Mouse (Mus musculus): ENCODE results near the gene Dleu7.

Gene Dleu7

DNA sequence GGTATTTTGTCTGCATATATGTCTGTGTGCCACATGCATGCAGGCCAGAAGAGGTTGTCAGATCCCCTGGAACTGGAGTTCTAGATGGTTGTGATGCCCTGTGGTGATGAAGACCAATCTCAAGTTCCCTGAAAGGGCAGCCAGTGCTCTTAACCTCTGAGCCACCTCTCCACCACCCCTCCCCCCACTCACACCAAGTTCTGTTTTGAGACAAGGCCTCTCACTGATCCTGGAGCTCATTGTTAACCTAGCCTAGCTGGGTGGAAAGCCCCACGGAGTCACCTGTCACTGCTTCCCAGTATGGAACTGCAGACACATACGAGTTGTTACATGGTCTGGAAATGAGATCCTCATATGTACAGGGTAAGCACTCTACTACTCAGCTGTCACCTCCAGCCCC, 9.9 kb downstream of the Dleu7 start:
- no peak for DNase-seq

DNA sequence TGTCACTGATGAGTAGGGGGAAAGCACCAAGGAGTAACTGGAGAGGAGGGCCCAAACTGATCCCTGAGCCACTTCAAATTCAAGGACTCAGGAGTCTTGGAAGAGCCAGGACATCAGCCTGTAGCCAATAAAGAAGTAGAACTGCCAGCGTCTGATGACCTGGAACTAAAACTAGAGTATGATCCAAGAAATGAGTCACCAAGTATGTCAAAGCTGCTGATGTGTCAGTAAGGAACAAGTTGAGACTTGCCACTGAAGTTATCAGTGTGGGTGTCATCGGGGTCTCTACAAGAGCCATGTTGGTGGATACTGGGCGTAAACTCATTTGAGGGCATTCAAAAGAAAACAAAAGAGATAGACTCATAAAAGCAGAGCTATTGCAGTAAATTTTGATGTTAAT, 19.2 kb downstream of the Dleu7 start:
- no peak for DNase-seq

DNA sequence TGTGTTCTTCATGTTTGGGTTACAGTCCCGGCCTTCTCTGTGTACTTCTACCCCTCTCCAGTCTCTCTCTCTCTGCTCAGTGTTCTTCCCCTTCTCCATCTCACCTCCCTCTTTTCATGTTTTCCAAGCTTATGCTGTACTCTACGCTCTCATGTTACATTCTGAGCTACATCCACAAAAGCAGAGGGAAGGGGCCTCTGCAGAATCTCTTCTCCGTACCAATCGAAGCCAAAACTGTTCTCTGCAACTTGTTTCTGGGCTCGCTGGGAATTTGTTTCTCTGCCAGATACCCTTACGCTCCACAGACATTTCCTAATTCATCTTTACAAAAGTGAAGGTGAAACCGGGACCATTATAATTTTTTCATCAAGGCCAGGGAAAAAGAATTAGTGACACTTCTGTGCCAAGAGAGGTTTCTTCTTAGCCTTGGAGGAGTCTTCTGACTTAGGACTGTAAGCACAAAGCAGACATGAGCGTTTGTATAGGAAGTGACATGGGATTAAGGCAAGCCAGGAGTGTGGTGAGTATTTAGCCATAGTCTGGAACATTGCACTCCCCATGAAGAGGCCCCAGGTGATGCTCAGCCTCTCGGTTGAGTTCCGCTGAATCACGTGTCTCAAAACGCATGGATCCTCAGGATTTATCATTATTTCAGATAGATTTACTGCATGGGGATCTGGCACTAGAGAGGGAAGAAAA, 22.0 kb downstream of the Dleu7 start:
- DNase-seq, result no peak

DNA sequence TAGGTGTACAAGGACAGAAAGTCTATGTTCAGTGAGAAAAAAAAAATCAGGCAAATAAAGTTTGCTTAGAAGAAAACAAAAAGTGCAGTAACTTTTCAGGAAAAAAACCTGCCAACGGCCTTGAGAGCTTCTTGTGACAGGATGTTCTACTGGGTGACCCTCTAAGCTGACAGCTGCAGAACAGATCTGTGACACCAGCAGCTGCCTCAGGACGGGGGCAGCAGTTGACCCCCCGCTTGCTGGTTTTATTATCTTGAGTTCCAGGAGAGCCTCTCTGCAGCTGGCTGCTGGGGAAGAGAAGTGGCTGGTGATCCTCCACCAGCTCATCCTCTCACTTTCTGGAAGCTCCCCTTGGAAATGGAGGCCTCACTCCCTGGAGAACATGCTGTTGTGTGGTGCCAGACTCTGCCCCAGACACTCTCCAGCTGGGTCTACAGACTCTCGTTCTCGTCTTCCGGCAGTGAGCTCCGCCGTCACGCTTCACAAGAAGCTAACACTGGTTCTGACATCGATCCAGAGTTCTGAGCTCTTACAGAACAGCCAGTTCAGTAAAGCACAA, 33.8 kb downstream of the Dleu7 start:
- DNase-seq, result peak; percentile 29

DNA sequence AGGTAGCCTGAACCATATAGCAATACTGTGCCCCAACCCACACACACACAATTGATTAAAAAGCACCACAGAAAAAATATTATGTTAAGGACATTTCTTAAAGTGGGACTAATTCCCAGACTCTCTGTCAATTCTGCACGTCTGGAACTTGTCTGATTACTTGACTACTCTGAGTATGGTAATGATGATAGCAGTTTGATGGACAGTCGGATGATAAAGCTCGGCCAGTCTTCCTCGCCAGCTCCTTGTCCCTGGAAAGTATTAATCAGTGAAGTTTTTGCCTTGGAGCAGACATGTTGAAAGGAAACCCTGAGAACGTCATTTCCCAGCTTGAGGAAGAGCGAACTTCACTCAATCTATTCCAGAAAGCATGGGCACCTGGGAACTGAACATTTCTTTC, 34.7 kb downstream of the Dleu7 start:
- DNase-seq, result no peak

DNA sequence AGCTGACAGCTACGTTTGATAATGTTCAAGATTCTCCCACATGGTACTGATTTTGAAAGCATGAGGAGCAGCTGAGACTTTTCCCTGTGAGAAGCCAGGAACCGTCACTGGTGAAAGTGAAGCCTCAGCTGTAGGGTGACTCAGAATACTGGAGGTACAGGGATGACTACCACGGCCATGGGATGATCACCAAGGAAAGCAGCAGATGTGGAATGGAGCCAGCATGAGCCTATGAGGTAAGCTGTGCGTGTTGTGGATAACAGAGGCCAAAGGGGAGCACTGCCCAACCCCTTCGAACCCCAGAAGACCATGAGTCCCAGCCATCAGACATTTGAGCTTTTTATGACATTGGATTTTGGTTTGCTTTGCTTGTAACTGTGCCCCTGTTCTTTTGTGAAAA, 36.8 kb downstream of the Dleu7 start:
- DNase-seq, result no peak

DNA sequence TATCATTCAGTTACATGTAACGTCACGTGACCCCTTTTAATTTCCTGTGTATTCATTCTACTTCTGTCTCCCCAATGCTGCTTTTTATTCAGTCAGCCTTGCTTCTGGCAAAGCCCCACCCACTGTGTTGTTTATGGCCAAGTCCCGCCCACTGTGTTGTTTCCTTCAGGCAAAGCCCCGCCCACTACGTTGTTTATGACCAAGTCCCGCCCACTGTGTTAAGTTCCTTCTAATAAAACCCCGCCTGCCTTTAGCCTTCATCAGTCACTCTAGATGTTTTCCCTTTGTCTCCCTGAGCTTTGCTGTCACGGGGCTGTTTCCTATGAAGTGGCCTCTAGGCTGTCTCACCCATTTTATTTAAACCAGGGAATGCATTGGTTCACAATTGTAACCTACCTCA, 38.5 kb downstream of the Dleu7 start:
- DNase-seq, result no peak

DNA sequence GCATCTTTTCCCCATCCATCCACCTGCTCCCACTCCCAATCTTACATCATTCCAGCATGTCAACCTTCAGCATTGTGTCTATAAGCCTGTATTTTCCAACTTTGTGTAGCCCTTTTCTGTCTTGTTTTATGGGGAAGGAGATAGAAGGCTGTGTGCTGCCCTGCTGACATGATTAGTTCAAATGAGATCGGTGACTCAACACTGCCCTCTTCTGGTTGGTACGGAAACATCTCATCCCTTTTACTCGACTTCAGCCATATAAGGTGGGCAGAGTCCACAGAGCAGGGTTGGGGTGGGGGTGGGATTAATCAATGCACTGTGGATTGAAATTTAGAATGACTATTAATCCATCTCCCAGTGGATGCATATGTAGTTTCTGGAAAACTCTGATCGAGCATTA, 40.8 kb downstream of the Dleu7 start:
- peak; percentile 64 for DNase-seq

DNA sequence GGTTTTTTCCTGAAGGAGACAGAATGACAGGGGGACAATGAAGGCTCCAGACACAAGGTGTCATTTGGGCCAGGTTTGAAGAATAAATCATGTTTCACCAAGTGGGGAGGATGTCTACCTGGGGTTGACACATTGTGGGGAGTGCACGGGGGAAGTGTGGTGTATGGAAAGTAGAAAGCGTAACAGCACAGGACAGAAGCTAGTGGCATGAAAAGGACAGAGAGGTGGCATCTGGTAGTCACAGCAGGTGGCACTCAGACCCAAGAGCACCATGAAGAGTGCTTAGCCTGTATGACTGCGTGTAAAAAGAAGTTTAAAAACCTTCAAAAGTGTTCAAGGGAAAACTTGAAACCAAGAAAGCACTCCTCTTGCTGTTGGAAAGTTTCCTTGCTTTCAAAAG, 42.8 kb downstream of the Dleu7 start:
- DNase-seq, result no peak

DNA sequence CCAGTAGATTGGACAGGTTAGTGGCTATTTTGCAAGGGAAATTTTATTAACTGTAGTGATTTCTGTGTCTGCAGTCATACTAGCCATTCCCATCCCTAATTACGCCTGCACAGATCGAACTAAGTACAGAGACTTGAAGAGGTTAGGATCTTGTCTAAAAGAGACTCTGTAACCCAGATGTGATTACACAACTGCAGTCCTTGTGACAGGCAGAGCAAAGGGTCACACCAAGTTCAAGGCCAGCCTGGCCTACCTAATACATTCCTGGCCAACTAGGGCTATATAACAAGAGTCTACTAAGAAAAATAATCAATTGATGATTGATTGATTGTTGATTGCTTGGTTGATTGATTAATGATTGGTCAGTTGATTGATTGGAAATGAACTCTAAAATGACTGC, 43.6 kb downstream of the Dleu7 start:
- DNase-seq, result no peak

DNA sequence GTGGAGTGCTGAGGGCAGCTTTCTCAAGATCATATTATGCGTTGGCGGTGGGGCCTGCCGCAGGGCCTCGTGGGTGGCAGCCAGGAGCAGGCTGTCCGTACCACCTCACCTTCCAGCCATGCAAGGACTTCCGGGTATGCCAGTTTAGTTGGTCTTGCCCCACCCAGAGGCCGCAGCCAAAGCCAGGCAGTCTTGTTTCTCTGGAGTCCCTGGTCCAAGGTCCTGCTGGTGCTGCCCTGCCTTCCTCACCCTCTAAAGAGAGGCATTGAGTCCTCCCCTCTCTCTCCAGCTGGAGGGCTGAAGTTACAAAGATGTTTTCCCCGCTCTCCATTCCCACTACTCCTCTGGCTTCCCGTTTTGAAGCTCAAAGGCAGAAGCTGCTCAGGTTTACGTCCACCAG, 44.1 kb downstream of the Dleu7 start:
- DNase-seq, result peak; percentile 22

DNA sequence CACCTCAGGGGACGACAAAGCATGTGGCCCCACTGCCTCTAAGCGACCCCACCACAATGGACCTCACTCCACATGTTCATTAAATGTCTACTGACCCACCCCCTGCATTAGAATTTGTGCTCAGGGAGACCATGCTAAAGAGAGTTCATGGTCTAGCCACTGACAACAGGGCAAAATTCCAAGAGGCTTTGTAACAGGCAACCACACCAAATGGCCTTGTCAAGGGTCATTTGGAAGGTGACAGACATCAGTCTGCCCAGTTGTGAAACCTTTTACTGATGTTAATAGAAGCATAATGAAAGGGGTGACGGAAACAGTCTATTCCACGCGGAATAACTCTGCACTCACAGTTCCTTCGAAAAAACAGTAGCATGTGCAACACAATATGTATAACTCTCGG, 44.5 kb downstream of the Dleu7 start:
- DNase-seq, result no peak

DNA sequence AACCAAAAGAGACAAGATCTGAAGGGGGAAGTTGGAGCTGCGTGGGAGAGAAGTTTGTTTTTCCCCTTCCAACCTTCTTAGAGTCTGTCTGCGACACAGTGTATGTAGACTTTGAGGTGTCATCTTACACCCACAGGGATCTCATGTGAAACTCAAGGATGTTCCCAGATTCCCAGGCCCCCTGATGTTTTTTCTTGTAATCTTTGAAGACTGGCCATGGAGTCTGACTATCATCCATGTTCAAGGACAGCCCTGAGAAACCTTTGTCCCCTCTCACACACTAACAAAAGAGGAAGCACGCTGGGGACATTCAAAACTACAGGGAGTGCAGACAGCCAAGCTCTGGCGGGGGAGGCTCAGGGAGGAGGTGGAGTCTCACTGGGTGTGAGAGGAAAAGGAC, 47.3 kb downstream of the Dleu7 start:
- peak; percentile 9 for DNase-seq

DNA sequence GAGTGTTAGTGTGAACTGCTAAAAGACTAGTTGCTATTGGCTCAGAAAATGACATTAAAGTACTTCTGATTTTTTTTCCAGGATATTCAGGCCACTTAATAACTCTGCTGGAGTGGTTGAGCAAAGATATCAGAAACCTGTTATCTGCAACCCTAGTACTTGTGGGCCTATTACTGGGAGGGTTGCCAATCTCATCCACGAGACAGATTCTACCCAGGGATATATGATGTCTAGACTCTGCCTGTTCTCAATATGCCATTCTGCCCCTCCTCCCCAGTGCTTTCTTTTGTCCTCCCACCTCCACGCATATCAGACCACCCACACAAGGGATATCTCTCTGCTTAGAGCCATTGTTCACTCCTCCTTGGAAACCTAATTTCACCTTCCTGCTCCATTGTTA, 49.3 kb downstream of the Dleu7 start:
- no peak for DNase-seq

DNA sequence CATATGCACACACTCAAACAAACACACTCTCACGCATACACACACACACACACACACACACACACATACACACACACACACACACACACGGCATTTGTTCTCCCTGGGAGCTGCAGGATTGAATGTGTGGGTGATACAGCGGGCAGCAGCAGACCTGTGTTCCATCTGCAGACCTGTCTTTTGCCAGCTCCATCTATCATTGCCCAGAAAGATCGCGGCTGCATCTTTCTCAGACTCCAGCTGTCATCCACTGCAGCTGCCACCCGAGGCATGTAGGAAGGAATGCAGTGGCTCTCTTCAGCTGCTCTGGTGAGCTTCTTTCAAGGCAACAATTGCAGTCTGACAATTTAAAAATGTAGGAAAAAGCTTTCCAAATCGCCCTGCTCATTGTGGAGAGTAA, 56.9 kb downstream of the Dleu7 start:
- no peak for DNase-seq

DNA sequence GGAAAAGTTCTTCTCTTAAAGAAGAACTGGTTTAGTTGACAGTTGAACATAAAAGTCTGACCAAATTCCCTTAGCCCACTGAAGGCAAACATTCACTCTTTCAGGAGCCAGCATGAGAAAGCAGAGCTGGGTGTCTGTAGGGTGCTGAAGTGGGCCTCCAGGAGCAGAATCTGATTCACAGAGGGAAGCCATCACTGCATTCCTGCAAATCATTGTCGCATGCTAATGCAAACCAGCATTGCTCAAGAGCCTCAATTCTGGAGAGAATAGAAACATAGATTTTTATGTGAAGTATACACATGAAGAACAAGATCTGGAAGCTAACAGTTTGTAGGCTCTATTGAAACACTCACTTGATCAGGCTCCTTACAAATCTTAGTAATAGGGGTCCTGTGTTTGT, 57.6 kb downstream of the Dleu7 start:
- no peak for DNase-seq

DNA sequence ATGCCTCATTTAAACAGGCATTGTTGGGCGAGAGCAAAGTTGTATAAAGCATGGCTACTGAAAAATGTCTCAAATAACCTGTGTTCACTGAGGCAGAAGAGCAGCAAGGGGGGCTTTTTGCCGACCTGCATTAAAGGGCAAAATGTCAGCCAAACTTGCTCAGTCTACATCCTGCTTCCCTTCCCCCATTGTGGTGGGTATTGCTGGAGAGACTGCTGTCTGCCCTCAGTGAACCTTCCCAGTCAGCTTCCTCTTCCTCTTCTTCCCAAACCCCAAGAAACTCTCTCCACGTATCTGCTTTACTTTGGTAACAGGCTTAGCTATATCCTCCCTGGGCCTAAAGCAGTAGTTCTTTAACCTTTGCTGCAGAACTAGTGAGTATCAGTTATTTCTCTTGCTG, 61.9 kb downstream of the Dleu7 start:
- DNase-seq, result no peak

DNA sequence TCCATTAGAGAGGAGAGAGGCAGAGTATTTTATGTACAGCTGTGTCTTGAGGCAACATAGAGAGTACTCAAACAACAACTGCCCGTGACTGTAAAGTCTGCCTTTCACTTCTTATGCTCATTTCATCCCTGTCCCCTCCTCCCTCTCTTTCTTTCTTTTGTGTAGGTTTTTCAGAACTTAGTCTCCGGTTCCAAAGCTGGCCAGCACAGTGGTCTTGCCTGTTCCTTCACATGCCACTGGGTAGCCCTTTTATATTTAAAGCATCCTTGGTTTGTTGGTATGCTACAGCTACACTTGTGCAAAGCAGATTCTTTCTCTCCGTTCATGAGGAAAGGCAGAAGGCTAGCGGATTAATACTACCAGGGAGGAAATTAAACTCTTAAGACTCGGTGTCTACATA, 65.7 kb downstream of the Dleu7 start:
- no peak for DNase-seq

DNA sequence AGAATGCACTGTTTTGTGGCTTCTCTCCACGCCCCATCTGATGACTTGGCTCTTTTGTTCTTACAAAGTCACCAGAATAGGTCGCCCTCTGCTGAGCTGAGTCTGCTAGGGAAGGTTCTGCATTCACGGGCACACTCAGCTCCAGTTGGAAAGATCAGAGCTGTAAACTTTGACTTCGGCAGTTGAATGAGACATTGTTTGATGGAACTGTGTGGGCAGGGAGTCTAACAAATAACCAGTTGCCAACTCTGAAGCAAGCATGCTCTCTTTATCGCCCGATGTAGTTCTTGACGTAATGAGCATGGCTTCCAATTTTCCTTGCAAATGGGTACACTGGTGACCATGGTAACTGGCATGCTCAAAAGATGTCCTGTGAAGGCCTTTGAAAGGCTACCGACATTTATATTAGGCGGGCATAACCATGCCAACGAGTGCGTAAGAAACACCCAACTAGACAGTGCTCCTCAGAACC, 66.2 kb downstream of the Dleu7 start:
- DNase-seq, result no peak

Measured in kidney, adult 9 months (tissue).